Mouse (Mus musculus) midbrain, embryonic 14.5 days (tissue): ENCODE measurements around the gene Kat6b. TPM values are rescaled to one million over a fixed set of nuclear protein-coding genes. Genes with fewer than 3 reads are reported as not detected.

ENCODE experiments used
- ATAC-seq: fragments of 200-750 bp; cut with Nextera tagmentation; 2 replicates; pipeline ENCODE4 v1.8.0; 2017; ENCODE audit warnings: moderate number of reproducible peaks, moderate library complexity; ENCODE audit not compliant: low FRiP score, low TSS enrichment
- DNase-seq: peaks from one replicate; pipeline ENCODE4 v3.0.0-alpha.2; 2015
- H3K27ac ChIP-seq: fragments of 300-500 bp; sonication (generic); replicated peaks from 2 replicates; pipeline ENCODE4 v1.5.1; 2014; ENCODE audit warnings: mild to moderate bottlenecking, low read depth, low read length, moderate library complexity
- H3K27me3 ChIP-seq: fragments of 300-500 bp; sonication (generic); 2 replicates; pipeline ENCODE4 v1.6.1; 2014; ENCODE audit warnings: low read length, control low read depth, mixed read lengths; ENCODE audit not compliant: control insufficient read depth, insufficient read depth
- H3K36me3 ChIP-seq: fragments of 300-500 bp; sonication (generic); 2 replicates; pipeline ENCODE4 v1.6.1; 2014; ENCODE audit warnings: low read length, control low read depth; ENCODE audit not compliant: control insufficient read depth, insufficient read depth
- H3K4me1 ChIP-seq: fragments of 300-500 bp; sonication (generic); 2 replicates; pipeline ENCODE4 v1.6.1; 2014; ENCODE audit warnings: mild to moderate bottlenecking, antibody characterized with exemption, low read length, control low read depth; ENCODE audit not compliant: control insufficient read depth, insufficient read depth
- H3K4me2 ChIP-seq: fragments of 300-500 bp; sonication (generic); 2 replicates; pipeline ENCODE4 v1.6.1; 2014; ENCODE audit warnings: mild to moderate bottlenecking, low read length, moderate library complexity
- H3K4me3 ChIP-seq: fragments of 300-500 bp; sonication (generic); replicated peaks from 2 replicates; pipeline ENCODE4 v1.5.1; 2014; ENCODE audit warnings: low read depth, low read length
- H3K9ac ChIP-seq: fragments of 300-500 bp; sonication (generic); replicated peaks from 2 replicates; pipeline ENCODE4 v1.6.1; 2014; ENCODE audit warnings: mild to moderate bottlenecking, low read length, moderate library complexity
- H3K9me3 ChIP-seq: fragments of 300-500 bp; sonication (generic); 2 replicates; pipeline ENCODE4 v1.6.1; 2016; ENCODE audit warnings: low read length, control low read depth, mixed read lengths; ENCODE audit not compliant: control insufficient read depth
- WGBS: fragments of 180-500 bp; shearing (Covaris S2); extraction: QIAGEN DNeasy Blood & Tissue Kit; methylation state at CpG from one replicate; pipeline ENCODE4 v1.1.7; 2014; 5-methylcytosine and 5-hydroxymethylcytosine counted together
- polyA plus RNA-seq: library from polyadenylated mRNA; unstranded; fragments of >200 nt; fragmentation: Nextera tagmentation; extraction: Ambion mirVana; gene quantifications from 2 replicates; pipeline ENCODE4 v1.2.1, GENCODE M21; 2014

The Kat6b gene
- polyA plus RNA-seq, 1 experiment from 2014 or later, result 29.4 TPM

DNA sequence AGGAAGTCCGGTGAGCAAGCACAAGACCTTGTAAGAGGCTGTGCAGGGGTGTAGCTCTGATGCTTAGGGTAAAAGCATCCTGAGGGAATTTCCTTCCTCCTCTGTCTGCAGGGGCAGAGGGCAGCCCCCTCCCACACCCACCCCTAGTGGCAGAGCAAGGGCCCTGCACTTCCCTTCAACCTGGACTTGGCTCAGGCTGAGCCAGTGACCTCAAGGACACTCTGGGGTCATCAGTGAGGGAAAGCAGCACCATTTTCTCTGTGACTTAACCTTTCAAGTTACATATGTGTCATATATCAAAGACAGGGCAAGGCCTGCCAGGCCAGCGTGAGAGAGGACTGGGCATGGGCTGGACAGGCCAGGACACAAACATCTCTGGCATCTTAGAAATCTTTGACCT is 228.3 kb downstream of the Kat6b start:
- DNase-seq, result no peak
- Histone ChIP-seq H3K4me3 (no peak overlapping the region), H3K9ac (no peak overlapping the region), H3K4me2 (no peak overlapping the region), H3K9me3 (no peaks in the 10 kb centered on the region), H3K4me1 (0 out of 2 replicates have a peak, but pooled peaks cover 7% of the 10 kb centered on the region), H3K36me3 (no peaks in the 10 kb centered on the region), H3K27me3 (no peaks in the 10 kb centered on the region), H3K27ac (no peak overlapping the region)
- WGBS, result 60% methylated on average over 2 of the region's 2 CpGs
- ATAC-seq, result no peak

DNA sequence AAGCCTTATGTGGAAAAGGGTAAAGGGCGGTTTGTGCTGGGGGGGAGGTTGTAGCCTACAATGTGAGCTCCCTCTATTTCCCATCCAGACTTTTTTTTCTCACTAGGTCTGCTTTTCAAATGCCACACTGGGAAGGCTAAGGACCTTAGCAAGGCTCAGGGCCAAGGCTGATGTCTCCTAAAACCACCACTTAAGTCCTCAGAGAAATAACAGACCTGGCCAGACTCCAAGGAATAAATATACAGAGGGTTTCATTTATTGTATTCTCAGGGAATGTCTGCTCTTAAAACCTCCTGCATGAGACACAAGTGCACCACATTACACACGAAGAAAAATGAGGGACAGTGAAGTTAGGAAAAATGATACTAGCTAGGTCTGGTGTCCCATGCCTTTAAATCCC is 230.0 kb downstream of the Kat6b start:
- 90% methylated on average over 2 of the region's 2 CpGs for WGBS
- no peaks in the 10 kb centered on the region for H3K36me3 ChIP-seq
- H3K27me3 ChIP-seq, result no peaks in the 10 kb centered on the region
- no peak overlapping the region for H3K9ac ChIP-seq
- H3K4me1 ChIP-seq, result 0 out of 2 replicates have a peak, but pooled peaks cover 4% of the 10 kb centered on the region
- H3K4me3 ChIP-seq, result no peak overlapping the region
- H3K9me3 ChIP-seq, result no peaks in the 10 kb centered on the region
- DNase-seq, result no peak
- no peak for ATAC-seq
- no peak overlapping the region for H3K4me2 ChIP-seq
- H3K27ac ChIP-seq, result no peak overlapping the region

DNA sequence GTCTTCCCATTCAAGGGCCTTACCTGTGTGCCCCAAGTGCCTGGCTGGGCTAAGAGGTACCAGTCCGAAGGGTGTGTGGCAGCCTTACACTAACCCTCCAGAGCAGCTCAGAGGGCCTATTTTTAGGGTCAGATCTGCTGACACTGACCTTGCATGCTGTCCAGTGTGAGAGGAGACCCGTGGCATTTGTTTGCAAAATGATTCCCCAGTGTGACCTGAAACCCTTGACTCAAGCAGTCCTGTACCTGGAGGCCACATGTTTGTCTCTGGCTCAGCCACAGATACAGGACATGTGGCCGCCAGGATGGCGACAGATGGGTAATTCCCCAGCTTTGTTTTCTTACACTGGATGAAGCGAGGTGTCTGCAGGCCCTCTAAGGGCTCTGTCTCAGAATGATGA is 233.3 kb downstream of the Kat6b start, which contains the start of gene Dupd1:
Dupd1 (minus strand) TSS at position 91 of the 400 bp plus-strand sequence.
- no peak within 1 kb of the TSS for H3K9ac ChIP-seq
- ATAC-seq (no peak), DNase-seq (no peak)
- no peak within 1 kb of the TSS for H3K4me2 ChIP-seq
- no peaks in the 10 kb centered on the region for H3K4me1 ChIP-seq
- no peak within 1 kb of the TSS for H3K27ac ChIP-seq
- no peaks in the 10 kb centered on the region for H3K9me3 ChIP-seq
- 75% methylated on average over 5 of the region's 5 CpGs for WGBS
- H3K36me3 ChIP-seq, result no peaks in the 10 kb centered on the region
- H3K27me3 ChIP-seq, result no peaks in the 10 kb centered on the region
- H3K4me3 ChIP-seq, result no peak within 1 kb of the TSS

DNA sequence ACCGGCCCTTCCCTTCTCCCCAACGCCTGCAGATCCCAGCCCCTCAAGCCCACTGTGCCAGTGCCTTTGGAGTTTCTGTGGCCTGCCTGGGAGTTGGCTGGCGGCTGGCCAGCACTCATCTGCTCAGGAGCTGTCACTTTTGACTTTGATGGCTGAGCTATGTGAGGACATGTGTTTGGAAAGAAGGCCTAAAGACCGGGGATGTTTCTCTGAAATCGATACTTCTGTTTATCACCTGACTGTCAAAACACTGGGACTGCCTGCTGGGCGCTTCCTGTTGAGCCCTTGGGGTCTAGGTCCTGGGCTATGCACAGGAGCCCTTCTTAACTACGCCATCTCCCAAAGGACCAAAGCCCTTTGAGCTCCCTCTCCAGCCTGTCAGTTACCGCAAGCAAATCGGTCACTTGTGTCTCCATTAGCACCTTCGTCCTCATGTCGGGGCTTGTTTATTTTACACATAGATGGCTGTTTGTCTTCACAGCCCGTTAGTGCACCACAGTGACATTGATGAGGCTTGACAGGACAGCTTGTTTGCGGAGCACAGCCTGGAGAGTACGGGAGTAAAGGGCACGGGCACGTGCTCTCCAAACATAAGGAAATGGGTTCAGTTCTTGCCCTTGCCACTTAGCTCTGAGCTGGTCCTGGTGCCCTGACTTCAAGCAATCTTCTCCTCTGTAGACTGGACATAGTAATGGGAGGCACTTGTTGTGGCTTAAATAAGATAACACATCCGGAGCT is 238.6 kb downstream of the Kat6b start:
- no peak overlapping the region for H3K27ac ChIP-seq
- ATAC-seq, result no peak; the same call in 1 of the 2 replicates

DNA sequence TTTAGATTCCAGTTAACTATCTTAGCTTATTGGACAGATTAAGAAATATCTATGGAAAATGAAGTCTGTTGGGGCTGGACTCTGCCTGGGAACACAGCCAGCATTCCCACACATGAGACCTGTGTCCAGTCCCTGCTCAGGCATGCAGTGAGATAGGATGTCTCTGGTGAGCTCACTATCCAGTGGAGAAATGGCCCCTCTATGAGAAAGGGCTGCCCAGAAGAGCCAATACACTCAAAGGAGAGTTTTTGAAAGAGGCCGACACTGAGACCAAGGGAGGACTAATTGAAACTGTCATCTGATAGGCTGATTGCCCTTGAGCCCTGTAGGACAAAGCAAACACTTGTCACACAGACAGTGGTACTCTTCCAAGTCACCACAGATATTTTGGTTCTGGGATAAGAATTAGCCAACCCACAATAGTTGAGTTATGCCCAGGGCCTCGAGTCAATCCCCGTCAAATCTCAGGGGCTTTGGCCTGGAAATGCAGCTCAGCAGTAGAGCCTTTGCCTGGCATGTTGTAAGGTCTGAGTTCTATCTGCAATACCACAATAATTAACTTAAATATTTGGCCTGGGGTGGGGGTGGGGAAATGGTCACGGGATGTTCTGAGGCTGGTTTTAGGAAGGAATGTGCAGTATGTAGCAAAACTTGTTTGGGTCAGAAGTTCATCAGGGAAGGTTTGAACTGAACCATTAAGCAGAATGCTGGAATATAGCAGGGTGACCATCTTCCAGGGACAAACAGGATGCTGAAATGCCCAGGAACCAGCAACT is 239.4 kb downstream of the Kat6b start:
- peaks cover 3% of the 10 kb centered on the region; the same call in 1 of the 2 replicates for H3K9me3 ChIP-seq
- H3K9ac ChIP-seq, result no peak overlapping the region
- H3K4me3 ChIP-seq, result no peak overlapping the region
- no peak overlapping the region for H3K4me2 ChIP-seq
- ATAC-seq (no peak), DNase-seq (no peak)
- no peak overlapping the region for H3K27ac ChIP-seq
- H3K36me3 ChIP-seq, result no peaks in the 10 kb centered on the region
- no peaks in the 10 kb centered on the region for H3K27me3 ChIP-seq
- 0 out of 2 replicates have a peak, but pooled peaks cover 6% of the 10 kb centered on the region for H3K4me1 ChIP-seq
- 89% methylated on average over 4 of the region's 4 CpGs for WGBS

More for the DNA sequence above, 238.6 kb downstream of the Kat6b start:
- H3K4me2 ChIP-seq, result no peak overlapping the region
- H3K9me3 ChIP-seq, result peaks cover 3% of the 10 kb centered on the region; the same call in 1 of the 2 replicates
- H3K9ac ChIP-seq, result no peak overlapping the region
- no peak overlapping the region for H3K4me3 ChIP-seq
- WGBS, result 48% methylated on average over 17 of the region's 17 CpGs
- peak; percentile 58 for DNase-seq
- 0 out of 2 replicates have a peak, but pooled peaks cover 6% of the 10 kb centered on the region for H3K4me1 ChIP-seq
- H3K36me3 ChIP-seq, result no peaks in the 10 kb centered on the region
- no peaks in the 10 kb centered on the region for H3K27me3 ChIP-seq

Other genes with a start within 250 kb of the Kat6b start
- gene Dupd1, start 233.1 kb downstream of the Kat6b start, polyA plus RNA-seq, result not detected in 2 replicates